ENCODE assay signal across 25 mouse cellular contexts in genomic region chr8:113117241-113117640, GRCm38 (mm10).
A peak's percentile ranks its signal among the peaks of the same experiment; 100 is the strongest.
DNase-seq lines count a peak whose midpoint lies in the region; ATAC-seq and TF ChIP-seq lines count a peak whose summit lies in the region.
"Had no signal": no experiment of that assay in that cellular context is flagged by ENCODE, and none has a peak within 500 bp of the region (broad histone marks: within the 10 kb centered on the region; RNA-seq: fewer than 3 reads in every experiment).

No protein-coding gene starts in this region.

- DNase-seq in kidney, adult 2 months: peak; percentile 77
- no peak for DNase-seq in kidney, postnatal 4 days
- peak; percentile 17 for DNase-seq in kidney, postnatal 14 days
- peak; percentile 36 to 57 for DNase-seq in kidney, postnatal 25 days
- no peak for DNase-seq in lung, adult 2 months
- DNase-seq: adrenal gland, adult 2 months; adrenal gland, postnatal 14 days; cerebellum, adult 11 months; cerebellum, adult 2 months; cerebellum, adult 9-11 months; cerebellum, postnatal 25 days; gastrocnemius, postnatal 25 days; heart, adult 18-20 months; heart, postnatal 10 days; heart, postnatal 36 days had no signal

- no peak for TF ChIP-seq POLR2A in kidney, adult 2 months (IDR thresholded peaks at IDR 0.05; ENCODE audit: low read depth, low read length)
- no peak for TF ChIP-seq POLR2A in lung, adult 2 months (IDR thresholded peaks at IDR 0.05; ENCODE audit: borderline replicate concordance, extremely low read depth, low read depth, low read length)

- no peaks in the 10 kb centered on the region for H3K27me3 ChIP-seq in kidney, adult 2 months (replicated peaks; ENCODE audit: control insufficient read depth, insufficient read depth, low read length)
- H3K27me3 ChIP-seq: embryonic facial prominence, embryonic 12.5 days; embryonic facial prominence, embryonic 15.5 days; forebrain, embryonic 12.5 days; forebrain, embryonic 15.5 days; heart, embryonic 12.5 days; heart, embryonic 15.5 days; hindbrain, embryonic 13.5 days had no signal

- H3K36me3 ChIP-seq in kidney, adult 2 months (ENCODE audit: control insufficient read depth, insufficient read depth, low read length): no peaks in the 10 kb centered on the region
- H3K36me3 ChIP-seq: embryonic facial prominence, embryonic 12.5 days; embryonic facial prominence, embryonic 15.5 days; forebrain, embryonic 12.5 days; forebrain, embryonic 15.5 days; heart, embryonic 12.5 days; heart, embryonic 15.5 days; hindbrain, embryonic 10.5 days; hindbrain, embryonic 13.5 days had no signal

- no peak overlapping the region for H3K27ac ChIP-seq in kidney, adult 2 months (ENCODE audit: insufficient read depth, low read depth, low read length)
- H3K27ac ChIP-seq: embryonic facial prominence, embryonic 12.5 days; embryonic facial prominence, embryonic 15.5 days; forebrain, embryonic 12.5 days; forebrain, embryonic 15.5 days; heart, embryonic 15.5 days; hindbrain, embryonic 10.5 days; hindbrain, embryonic 13.5 days had no signal

- TF ChIP-seq CTCF in kidney, adult 2 months (conservative IDR thresholded peaks at IDR 0.05; ENCODE audit: insufficient read depth, insufficient read length, low read depth, low read length): no peak
- no peak for TF ChIP-seq CTCF in lung, adult 2 months (IDR thresholded peaks at IDR 0.05; ENCODE audit: insufficient read depth, low read length)

- no peak overlapping the region for H3K4me3 ChIP-seq in kidney, adult 2 months (ENCODE audit: insufficient read depth, low read depth, low read length)
- H3K4me3 ChIP-seq in lung, adult 2 months (replicated peaks; ENCODE audit: extremely low read depth, low read depth, low read length): no peak overlapping the region
- H3K4me3 ChIP-seq: embryonic facial prominence, embryonic 12.5 days; embryonic facial prominence, embryonic 15.5 days; forebrain, embryonic 12.5 days; forebrain, embryonic 15.5 days; heart, embryonic 12.5 days; heart, embryonic 15.5 days; hindbrain, embryonic 10.5 days; hindbrain, embryonic 13.5 days had no signal

- ATAC-seq in monocyte, adult 5-6 weeks (replicated peaks; ENCODE audit: insufficient number of reproducible peaks, low FRiP score, low TSS enrichment, poor library complexity, severe bottlenecking): no peak
- ATAC-seq: CD4-positive, CD25-positive, alpha-beta regulatory T cell, adult 4 months; forebrain, embryonic 15.5 days had no signal

- WGBS in kidney, adult 2 months: 44% methylated on average over 9 of the region's 9 CpGs
- 84% methylated on average over 9 of the region's 9 CpGs for WGBS in lung, adult 2 months

- H3K4me1 ChIP-seq in kidney, adult 2 months (ENCODE audit: control insufficient read depth, insufficient read depth, low read length): peaks cover 6% of the 10 kb centered on the region; the same call in 1 of the 2 replicates
- no peaks in the 10 kb centered on the region for H3K4me1 ChIP-seq in lung, adult 2 months (ENCODE audit: control insufficient read depth, insufficient read depth, low read length)
- H3K4me1 ChIP-seq: embryonic facial prominence, embryonic 12.5 days; embryonic facial prominence, embryonic 15.5 days; forebrain, embryonic 12.5 days; forebrain, embryonic 15.5 days; heart, embryonic 12.5 days; heart, embryonic 15.5 days; hindbrain, embryonic 10.5 days; hindbrain, embryonic 13.5 days had no signal

Comparison
In these comparisons a context has a peak if more than half of its experiments do, and no peak if none do; other contexts are left out.
1. DNase-seq: peak in kidney, adult 2 months (single experiment), kidney, postnatal 14 days (single experiment) and kidney, postnatal 25 days (2 of 2); none in kidney, postnatal 4 days (0 of 2) and lung, adult 2 months (single experiment).